Mouse (Mus musculus): ENCODE data around the gene Cpne1.

GRCm38 (mm10) chr2:156089799-156090198 lies 22.0 kb downstream of the Cpne1 start:
- TF ChIP-seq CTCF (IDR thresholded peaks at IDR 0.05; ENCODE audit: borderline replicate concordance, extremely low read depth, insufficient read depth, insufficient read length), result no peak
- TF ChIP-seq POLR2A (IDR thresholded peaks at IDR 0.05; ENCODE audit: borderline replicate concordance, extremely low read depth, insufficient read depth, insufficient read length, poor library complexity, severe bottlenecking), result no peak

Data from brain, embryonic 14.5 days (tissue).